Mouse (Mus musculus): ENCODE results near the gene Dnajb5.

- TF ChIP-seq POLR2A (IDR thresholded peaks at IDR 0.05; ENCODE audit: insufficient read length, low read depth) (no peak), E2F4 (IDR thresholded peaks at IDR 0.05; ENCODE audit: insufficient read depth) (no peak), POLR2AphosphoS2 (IDR thresholded peaks at IDR 0.05; ENCODE audit: insufficient read length, low read depth) (no peak), USF1 (IDR thresholded peaks at IDR 0.05; ENCODE audit: low read depth) (no peak), TCF12 (IDR thresholded peaks at IDR 0.05; ENCODE audit: insufficient read depth, poor library complexity, severe bottlenecking) (no peak), TCF3 (IDR thresholded peaks at IDR 0.05; ENCODE audit: insufficient read length, low read depth) (no peak), MYOD1 (IDR thresholded peaks at IDR 0.05; ENCODE audit: control insufficient read depth in 1 of 3, insufficient read length in 2 of 3, low read depth in 2 of 3) (no peak), MYOG (IDR thresholded peaks at IDR 0.05; ENCODE audit: control insufficient read depth in 1 of 3, insufficient read depth in 1 of 3, insufficient read length in 2 of 3, low read depth in 2 of 3) (no peak), REST (IDR thresholded peaks at IDR 0.05; ENCODE audit: insufficient read depth, insufficient read length) (no peak), MAX (IDR thresholded peaks at IDR 0.05; ENCODE audit: low read depth) (no peak)
Measured at GRCm38 (mm10) chr4:42963480-42963879, 13.9 kb downstream of the Dnajb5 start.

Data from myocyte (in vitro differentiated cells).